Comparison of ENCODE assay signal across 9 mouse cellular contexts in genomic region chr7:107705941-107706340, GRCm38 (mm10). TPM values are rescaled to one million over a fixed set of nuclear protein-coding genes. Genes with fewer than 3 reads are reported as not detected.
DNase-seq lines count a peak whose midpoint lies in the region.
"Had no signal": no experiment of that assay in that cellular context is flagged by ENCODE, and none has a peak within 500 bp of the region (broad histone marks: within the 10 kb centered on the region; RNA-seq: fewer than 3 reads in every experiment).

No protein-coding gene starts in this region.

- DNase-seq in cerebellum, postnatal 10 days: peak; percentile 27 to 41
- DNase-seq in cerebellum, adult 11 months: no peak
- peak; percentile 25 for DNase-seq in left cerebral cortex, postnatal 4 days
- DNase-seq in left cerebral cortex, postnatal 36 days (ENCODE audit: low spot score in 2 of 2): no peak
- DNase-seq in MN1 (ENCODE audit: low spot score): peak; percentile 37
- peak; percentile 29 to 39 for DNase-seq in kidney, adult 8-10 months
- DNase-seq in thymus, postnatal 4 days: no peak
- DNase-seq in c-Kit-positive CD71-positive TER-119-positive erythroid progenitor cells, embryonic 14.5 days (ENCODE audit: low spot score): no peak
- DNase-seq: cerebellum, adult 11-12 months had no signal

- intact Hi-C loops in left cerebral cortex, postnatal 4 days (cut with DNase I): no loop called here
- intact Hi-C loops in left cerebral cortex, postnatal 36 days (cut with DNase I): loop anchor here (5.0 kb wide), 1 partner anchor 44 kb away; no protein-coding TSS in a partner anchor

RNA-seq across cellular contexts. Expression of gene Cyb5r2, which starts 51.9 kb away (rescaled TPM):
- total RNA-seq in left cerebral cortex, postnatal 4 days (2021): not detected
- not detected for total RNA-seq in left cerebral cortex, postnatal 36 days (2021)

Comparison
In these comparisons a context has a peak if more than half of its experiments do, and no peak if none do; other contexts are left out.
1. DNase-seq: peak in cerebellum, postnatal 10 days (2 of 2), left cerebral cortex, postnatal 4 days (single experiment), MN1 (single experiment) and kidney, adult 8-10 months (2 of 2); none in cerebellum, adult 11 months (single experiment), left cerebral cortex, postnatal 36 days (0 of 2), thymus, postnatal 4 days (single experiment) and c-Kit-positive CD71-positive TER-119-positive erythroid progenitor cells, embryonic 14.5 days (single experiment).